Mouse (Mus musculus) brain, embryonic 14.5 days (tissue): ENCODE measurements around the gene Nhsl1.

Experiments
- CTCF ChIP-seq: fragments of 200-500 bp; IDR thresholded peaks from 2 replicates; pipeline ENCODE4 v1.5.1; 2012; ENCODE audit warnings: inconsistent platforms, mild to moderate bottlenecking, moderate library complexity, borderline replicate concordance; ENCODE audit not compliant: insufficient read depth, insufficient read length; ENCODE audit errors: extremely low read depth
- POLR2A ChIP-seq: fragments of 200-500 bp; IDR thresholded peaks from 2 replicates; pipeline ENCODE4 v1.6.1; 2012; ENCODE audit warnings: mild to moderate bottlenecking, inconsistent platforms, borderline replicate concordance; ENCODE audit not compliant: poor library complexity, insufficient read depth, insufficient read length, severe bottlenecking; ENCODE audit errors: extremely low read depth

DNA sequence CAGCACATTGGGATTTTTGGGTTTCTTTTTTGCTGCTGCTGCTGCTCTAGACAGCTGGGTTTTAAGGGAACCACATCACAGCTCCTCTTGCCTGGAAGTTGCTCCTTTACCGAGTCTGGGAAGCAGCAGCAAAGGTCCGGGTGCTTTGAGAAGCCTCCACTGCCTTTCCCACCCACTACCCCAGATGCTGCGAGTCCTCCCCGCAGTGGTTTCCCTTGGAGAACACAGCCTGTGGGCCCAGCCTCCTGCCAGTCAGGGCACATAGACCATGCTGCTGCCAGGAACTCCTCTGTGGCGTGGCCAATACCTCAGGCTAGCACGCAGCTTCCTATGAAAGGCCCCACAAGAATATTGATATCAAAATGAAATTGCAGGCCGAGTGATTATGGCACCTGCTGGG, 178.3 kb downstream of the Nhsl1 start:
- TF ChIP-seq CTCF (no peak), POLR2A (no peak)
